Mouse (Mus musculus) olfactory bulb, adult 2 months (tissue): ENCODE measurements around the gene Atp6v0e. TPM values are rescaled to one million over a fixed set of nuclear protein-coding genes. Genes with fewer than 3 reads are reported as not detected.
A peak's percentile ranks its signal among the peaks of the same experiment; 100 is the strongest.

Experiments
- H3K27ac ChIP-seq: fragments of 200-500 bp; 2 replicates; pipeline ENCODE4 v1.5.1; 2012; ENCODE audit warnings: low read depth, low read length; ENCODE audit not compliant: insufficient read depth
- H3K4me1 ChIP-seq: fragments of 200-500 bp; 2 replicates; pipeline ENCODE4 v1.6.1; 2012; ENCODE audit warnings: low read length; ENCODE audit not compliant: control insufficient read depth, insufficient read depth
- H3K4me3 ChIP-seq: fragments of 200-500 bp; 2 replicates; pipeline ENCODE4 v1.5.1; 2012; ENCODE audit warnings: mild to moderate bottlenecking, low read depth, low read length, moderate library complexity; ENCODE audit not compliant: insufficient read depth
- CTCF ChIP-seq: fragments of 200-500 bp; IDR thresholded peaks from 2 replicates; pipeline ENCODE4 v1.5.1; 2012; ENCODE audit warnings: low read depth, mild to moderate bottlenecking, low read length, moderate library complexity; ENCODE audit not compliant: insufficient read depth
- POLR2A ChIP-seq: fragments of 200-500 bp; IDR thresholded peaks from 2 replicates; pipeline ENCODE4 v1.6.1; 2012; ENCODE audit warnings: mild to moderate bottlenecking, low read depth, low read length, moderate library complexity; ENCODE audit not compliant: insufficient read depth
- whole genome bisulfite sequencing: fragments of 180-500 bp; shearing (Covaris S2); methylation state at CpG from one replicate; pipeline ENCODE4 v1.1.7; 2018; 5-methylcytosine and 5-hydroxymethylcytosine counted together
- polyA plus RNA-seq: library from polyadenylated mRNA; stranded (reverse); fragments of >200 nt; gene quantifications from 2 replicates; pipeline ENCODE4 v1.2.4, GENCODE M21; 2012; ENCODE audit warnings: low replicate concordance; ENCODE audit not compliant: missing spikeins, insufficient read depth, insufficient read length

The Atp6v0e gene
- polyA plus RNA-seq, 1 experiment: not detected

GRCm38 (mm10) chr17:26671268-26671667 lies 8.2 kb downstream of the Atp6v0e start:
- Histone ChIP-seq H3K4me3 (no peak overlapping the region), H3K27ac (peak overlapping the region; percentile 73; the same call in 1 of the 2 replicates), H3K4me1 (no peaks in the 10 kb centered on the region)
- TF ChIP-seq POLR2A: no peak
- TF ChIP-seq CTCF: no peak
- 19% methylated on average over 4 of the region's 4 CpGs for WGBS

DNA sequence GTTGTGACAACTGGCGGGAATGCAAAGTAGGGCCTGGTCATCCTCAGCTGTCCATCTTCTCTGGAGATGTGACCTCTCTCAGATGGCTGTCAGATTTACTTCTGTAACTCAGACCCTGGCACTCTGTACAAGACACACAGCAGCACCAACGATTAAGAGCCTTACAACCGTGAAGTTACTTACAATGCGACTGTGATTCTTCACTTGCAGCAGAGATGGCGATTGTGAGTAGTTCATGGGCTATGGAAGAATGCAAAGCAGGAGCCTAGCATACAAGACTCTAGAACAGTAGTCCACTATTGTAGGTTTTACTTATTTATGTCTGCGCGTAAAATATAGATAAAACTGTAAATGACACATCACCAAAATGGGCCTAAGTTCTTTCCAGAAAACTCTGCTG lies 12.8 kb downstream of the Atp6v0e start:
- H3K4me3 ChIP-seq: peak overlapping the region; percentile 93
- 18% methylated on average over 7 of the region's 7 CpGs for WGBS
- H3K4me1 ChIP-seq: peaks cover 5% of the 10 kb centered on the region; the same call in 1 of the 2 replicates
- TF ChIP-seq POLR2A (no peak), CTCF (no peak)
- H3K27ac ChIP-seq: no peak overlapping the region

DNA sequence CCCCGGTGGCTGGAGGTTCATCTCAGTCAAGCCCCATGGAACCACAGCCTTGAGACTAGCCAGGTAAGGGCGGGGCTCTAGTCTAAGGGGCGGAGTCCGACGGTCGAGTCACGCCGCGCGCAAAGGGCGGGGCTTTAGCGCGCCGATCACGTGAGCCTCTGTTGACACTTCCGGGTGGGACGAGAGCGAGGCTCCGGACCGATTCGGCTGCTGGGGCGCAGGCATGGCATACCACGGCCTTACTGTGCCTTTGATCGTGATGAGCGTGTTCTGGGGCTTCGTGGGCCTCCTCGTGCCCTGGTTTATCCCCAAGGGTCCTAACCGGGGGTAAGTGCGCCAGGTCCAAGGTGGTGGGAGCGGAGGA lies 13.2 kb downstream of the Atp6v0e start:
- under 1% methylated on average over 30 of the region's 30 CpGs for WGBS
- peaks cover 5% of the 10 kb centered on the region; the same call in 1 of the 2 replicates for H3K4me1 ChIP-seq
- H3K4me3 ChIP-seq: peak overlapping the region; percentile 93
- TF ChIP-seq CTCF (no peak), POLR2A (peak; percentile 72; the same call in 1 of the 2 replicates)
- H3K27ac ChIP-seq: peak overlapping the region; percentile 91

DNA sequence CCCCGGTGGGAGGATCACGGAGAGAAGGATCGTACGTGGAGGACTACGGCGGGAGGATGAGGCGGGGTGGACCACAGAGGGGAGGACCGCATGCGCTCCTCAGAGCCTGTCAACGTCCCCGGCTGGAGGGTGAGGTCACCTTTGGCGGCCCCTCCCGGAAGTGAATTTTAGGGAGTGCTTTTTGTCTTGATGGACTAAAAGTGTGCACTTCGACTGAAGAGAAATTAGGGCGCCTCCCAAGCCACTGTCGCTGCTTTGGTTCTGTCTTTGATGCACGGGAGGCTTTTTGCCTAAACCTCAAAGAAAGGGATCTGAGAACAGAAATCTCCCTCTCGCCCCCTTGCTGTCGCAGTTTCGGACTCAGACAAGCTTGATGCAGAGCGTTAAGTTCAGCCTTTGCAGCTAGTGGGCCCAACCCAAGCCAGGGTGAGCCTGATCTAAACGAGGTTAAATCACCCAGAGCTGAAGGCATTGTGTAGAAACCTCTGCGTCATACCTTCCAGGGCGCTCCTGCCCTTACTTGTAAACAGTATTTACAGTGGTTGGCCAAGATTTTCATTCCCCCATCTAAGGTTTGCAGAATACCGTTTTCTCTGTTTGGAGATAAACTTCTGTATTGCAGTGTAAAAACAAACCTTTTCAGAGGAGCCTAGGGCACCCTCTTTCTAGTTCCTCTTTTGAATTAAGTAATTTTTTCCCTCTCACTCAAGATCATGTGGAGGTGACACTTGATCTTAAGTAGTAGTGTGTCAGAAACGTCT lies 13.8 kb downstream of the Atp6v0e start:
- WGBS: under 1% methylated on average over 26 of the region's 26 CpGs
- Histone ChIP-seq H3K4me3 (peak overlapping the region; percentile 93), H3K27ac (peak overlapping the region; percentile 91), H3K4me1 (peaks cover 5% of the 10 kb centered on the region; the same call in 1 of the 2 replicates)
- TF ChIP-seq POLR2A (no peak), CTCF (no peak)

- H3K4me1 ChIP-seq: peaks cover 5% of the 10 kb centered on the region; the same call in 1 of the 2 replicates
- TF ChIP-seq POLR2A (no peak), CTCF (no peak)
- H3K27ac ChIP-seq: peak overlapping the region; percentile 28; the same call in 1 of the 2 replicates
- H3K4me3 ChIP-seq: no peak overlapping the region
- 63% methylated on average over 7 of the region's 7 CpGs for WGBS
Measured at GRCm38 (mm10) chr17:26677711-26678637, 14.9 kb downstream of the Atp6v0e start.

DNA sequence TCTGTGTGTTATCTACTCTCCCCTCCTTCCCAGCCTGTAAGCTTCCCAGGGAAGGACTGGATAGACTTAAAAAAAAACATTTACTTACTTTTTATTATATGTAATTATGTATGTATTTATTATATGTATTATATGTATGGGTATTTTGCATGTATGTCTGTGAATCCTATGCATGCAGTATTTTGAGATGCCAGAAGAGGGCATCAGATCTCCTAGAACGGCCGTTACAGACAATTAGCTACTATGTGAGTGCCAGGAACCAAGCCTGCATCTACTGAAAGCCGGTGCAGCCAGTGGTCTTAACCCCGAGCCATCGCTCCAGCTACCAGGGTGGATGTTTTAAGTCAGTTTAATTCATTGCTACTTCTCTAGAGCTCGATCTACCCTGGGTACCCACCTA lies 18.2 kb downstream of the Atp6v0e start:
- no peak overlapping the region for H3K4me3 ChIP-seq
- TF ChIP-seq CTCF (no peak), POLR2A (no peak)
- peaks cover 7% of the 10 kb centered on the region for H3K4me1 ChIP-seq
- 92% methylated on average over 6 of the region's 6 CpGs for WGBS
- H3K27ac ChIP-seq: no peak overlapping the region

GRCm38 (mm10) chr17:26686334-26687000 lies 23.4 kb downstream of the Atp6v0e start:
- no peak for TF ChIP-seq CTCF
- no peak for TF ChIP-seq POLR2A
- no peak overlapping the region for H3K27ac ChIP-seq
- 88% methylated on average over 17 of the region's 17 CpGs for WGBS

GRCm38 (mm10) chr17:26688795-26689735 lies 26.0 kb downstream of the Atp6v0e start:
- peak overlapping the region; percentile 63; the same call in 1 of the 2 replicates for H3K27ac ChIP-seq
- no peak overlapping the region for H3K4me3 ChIP-seq
- 54% methylated on average over 8 of the region's 8 CpGs for WGBS
- TF ChIP-seq POLR2A (no peak), CTCF (no peak)
- H3K4me1 ChIP-seq: peaks cover 32% of the 10 kb centered on the region

More at GRCm38 (mm10) chr17:26686334-26687000, 23.4 kb downstream of the Atp6v0e start:
- Histone ChIP-seq H3K4me3 (no peak overlapping the region), H3K4me1 (peaks cover 22% of the 10 kb centered on the region)
